22 mouse cellular contexts compared by ENCODE assay signal in genomic region chr4:99475701-99476218, GRCm38 (mm10).
DNase-seq lines count a peak whose midpoint lies in the region; ATAC-seq and TF ChIP-seq lines count a peak whose summit lies in the region.
"Had no signal": no experiment of that assay in that cellular context is flagged by ENCODE, and none has a peak within 500 bp of the region (broad histone marks: within the 10 kb centered on the region; RNA-seq: fewer than 3 reads in every experiment).

No protein-coding gene starts in this region.

- H3K9me3 ChIP-seq in forebrain, embryonic 11.5 days (ENCODE audit: control insufficient read depth, low read length): no peaks in the 10 kb centered on the region
- H3K9me3 ChIP-seq in forebrain, embryonic 10.5 days: no peaks in the 10 kb centered on the region
- H3K9me3 ChIP-seq in midbrain, embryonic 10.5 days (replicated peaks): no peaks in the 10 kb centered on the region
- no peaks in the 10 kb centered on the region for H3K9me3 ChIP-seq in midbrain, embryonic 14.5 days (ENCODE audit: control insufficient read depth, low read length)
- H3K9me3 ChIP-seq: embryonic facial prominence, embryonic 12.5 days; heart, embryonic 13.5 days; kidney, embryonic 15.5 days had no signal

- H3K9ac ChIP-seq in forebrain, embryonic 11.5 days (ENCODE audit: low read length): no peak overlapping the region; the same call in 1 of the 2 replicates
- no peak overlapping the region for H3K9ac ChIP-seq in midbrain, embryonic 14.5 days (replicated peaks; ENCODE audit: low read length)
- H3K9ac ChIP-seq: embryonic facial prominence, embryonic 12.5 days; heart, embryonic 13.5 days; kidney, embryonic 15.5 days; limb, embryonic 13.5 days; liver, embryonic 14.5 days had no signal

- no peaks in the 10 kb centered on the region for H3K36me3 ChIP-seq in forebrain, embryonic 11.5 days (ENCODE audit: control insufficient read depth, insufficient read depth, low read length)
- no peaks in the 10 kb centered on the region for H3K36me3 ChIP-seq in forebrain, embryonic 10.5 days (replicated peaks)
- H3K36me3 ChIP-seq in midbrain, embryonic 10.5 days: no peaks in the 10 kb centered on the region
- no peaks in the 10 kb centered on the region for H3K36me3 ChIP-seq in midbrain, embryonic 14.5 days (ENCODE audit: control insufficient read depth, insufficient read depth, low read length)
- H3K36me3 ChIP-seq: embryonic facial prominence, embryonic 12.5 days; G1E; heart, embryonic 13.5 days; kidney, embryonic 15.5 days; limb, embryonic 13.5 days had no signal

- H3K4me1 ChIP-seq in forebrain, embryonic 11.5 days (replicated peaks; ENCODE audit: control insufficient read depth, insufficient read depth, low read length): peaks cover 5% of the 10 kb centered on the region
- peaks cover 12% of the 10 kb centered on the region for H3K4me1 ChIP-seq in forebrain, embryonic 10.5 days
- peaks cover 9% of the 10 kb centered on the region for H3K4me1 ChIP-seq in midbrain, embryonic 10.5 days
- H3K4me1 ChIP-seq in midbrain, embryonic 14.5 days (ENCODE audit: control insufficient read depth, insufficient read depth, low read length): peaks cover 8% of the 10 kb centered on the region; the same call in 1 of the 2 replicates
- H3K4me1 ChIP-seq in lung, adult 2 months (ENCODE audit: control insufficient read depth, insufficient read depth, low read length): no peaks in the 10 kb centered on the region
- H3K4me1 ChIP-seq: embryonic facial prominence, embryonic 12.5 days; heart, embryonic 13.5 days; kidney, embryonic 15.5 days; megakaryocyte, embryonic 14.5 days had no signal

- no peak for TF ChIP-seq CTCF in lung, adult 2 months (IDR thresholded peaks at IDR 0.05; ENCODE audit: insufficient read depth, low read length)

- peak; percentile 56 for DNase-seq in forebrain, embryonic 11.5 days (ENCODE audit: low spot score)
- no peak for DNase-seq in forebrain, embryonic 10.5 days (ENCODE audit: extremely low spot score, low spot score)
- no peak for DNase-seq in midbrain, embryonic 10.5 days (ENCODE audit: low spot score)
- DNase-seq in midbrain, embryonic 14.5 days: no peak
- DNase-seq in forelimb bud, embryonic 11.5 days (ENCODE audit: low read depth, low spot score): peak; percentile 46
- DNase-seq in retina, embryonic 14.5 days (ENCODE audit: low spot score): peak; percentile 44
- no peak for DNase-seq in layer of hippocampus, postnatal 25 days (ENCODE audit: extremely low spot score in 1 of 2, low spot score in 1 of 2)
- no peak for DNase-seq in lung, adult 2 months
- DNase-seq: cerebellum, adult 11-12 months; cerebellum, postnatal 25 days; heart, postnatal 36 days; lung, postnatal 10 days; right cerebral cortex, postnatal 25 days had no signal

- TF ChIP-seq POLR2A in lung, adult 2 months (IDR thresholded peaks at IDR 0.05; ENCODE audit: borderline replicate concordance, extremely low read depth, low read depth, low read length): no peak

- H3K4me2 ChIP-seq in forebrain, embryonic 11.5 days (ENCODE audit: low read depth, low read length, severe bottlenecking): no peak overlapping the region
- no peak overlapping the region for H3K4me2 ChIP-seq in midbrain, embryonic 14.5 days (ENCODE audit: low read length)
- H3K4me2 ChIP-seq: embryonic facial prominence, embryonic 12.5 days; heart, embryonic 13.5 days; kidney, embryonic 15.5 days; limb, embryonic 13.5 days had no signal

- H3K27ac ChIP-seq in forebrain, embryonic 11.5 days (ENCODE audit: low read depth, low read length): no peak overlapping the region
- no peak overlapping the region; the same call in 1 of the 2 replicates for H3K27ac ChIP-seq in forebrain, embryonic 10.5 days
- H3K27ac ChIP-seq in midbrain, embryonic 10.5 days (replicated peaks): 0 out of 2 replicates have a peak overlapping the region, but pooled peaks have one; percentile 9
- no peak overlapping the region for H3K27ac ChIP-seq in midbrain, embryonic 14.5 days (replicated peaks; ENCODE audit: low read depth, low read length)
- H3K27ac ChIP-seq: embryonic facial prominence, embryonic 12.5 days; heart, embryonic 13.5 days; kidney, embryonic 15.5 days; limb, embryonic 13.5 days; liver, embryonic 14.5 days had no signal

- ATAC-seq in forebrain, embryonic 11.5 days (replicated peaks; ENCODE audit: low FRiP score): 0 out of 2 replicates have a peak, but pooled peaks have one; percentile 42
- no peak for ATAC-seq in midbrain, embryonic 14.5 days (ENCODE audit: low FRiP score, low TSS enrichment)
- ATAC-seq: CD4-positive, CD25-positive, alpha-beta regulatory T cell, adult 4 months; intestine, embryonic 16.5 days had no signal

- WGBS in forebrain, embryonic 11.5 days: 11% methylated on average over 11 of the region's 11 CpGs
- WGBS in forebrain, embryonic 10.5 days: 20% methylated on average over 11 of the region's 11 CpGs
- WGBS in midbrain, embryonic 10.5 days: 40% methylated on average over 11 of the region's 11 CpGs
- WGBS in midbrain, embryonic 14.5 days: 23% methylated on average over 11 of the region's 11 CpGs
- WGBS in lung, adult 2 months: 47% methylated on average over 11 of the region's 11 CpGs

- H3K27me3 ChIP-seq in forebrain, embryonic 11.5 days (ENCODE audit: control insufficient read depth, insufficient read depth, low read length): peaks cover 2% of the 10 kb centered on the region; the same call in 1 of the 2 replicates
- peaks cover 45% of the 10 kb centered on the region for H3K27me3 ChIP-seq in forebrain, embryonic 10.5 days (ENCODE audit: poor library complexity, severe bottlenecking)
- H3K27me3 ChIP-seq in midbrain, embryonic 10.5 days (ENCODE audit: low read depth, poor library complexity, severe bottlenecking): peaks cover 14% of the 10 kb centered on the region; the same call in 1 of the 2 replicates
- H3K27me3 ChIP-seq in midbrain, embryonic 14.5 days (ENCODE audit: control insufficient read depth, insufficient read depth, low read length): no peaks in the 10 kb centered on the region
- H3K27me3 ChIP-seq: heart, embryonic 13.5 days; kidney, embryonic 15.5 days; limb, embryonic 13.5 days; megakaryocyte, embryonic 14.5 days had no signal

- no peak overlapping the region for H3K4me3 ChIP-seq in forebrain, embryonic 11.5 days (ENCODE audit: low read depth, low read length)
- no peak overlapping the region for H3K4me3 ChIP-seq in forebrain, embryonic 10.5 days
- no peak overlapping the region for H3K4me3 ChIP-seq in midbrain, embryonic 10.5 days
- H3K4me3 ChIP-seq in midbrain, embryonic 14.5 days (replicated peaks; ENCODE audit: low read depth, low read length): no peak overlapping the region
- H3K4me3 ChIP-seq in lung, adult 2 months (replicated peaks; ENCODE audit: extremely low read depth, low read depth, low read length): no peak overlapping the region
- H3K4me3 ChIP-seq: embryonic facial prominence, embryonic 12.5 days; heart, embryonic 13.5 days; kidney, embryonic 15.5 days; limb, embryonic 13.5 days; megakaryocyte, embryonic 14.5 days had no signal

Comparison
In these comparisons a context has a peak if more than half of its experiments do, and no peak if none do; other contexts are left out.
1. DNase-seq: peak in forebrain, embryonic 11.5 days (single experiment), forelimb bud, embryonic 11.5 days (single experiment) and retina, embryonic 14.5 days (single experiment); none in forebrain, embryonic 10.5 days (single experiment), midbrain, embryonic 10.5 days (single experiment), midbrain, embryonic 14.5 days (single experiment), layer of hippocampus, postnatal 25 days (0 of 2) and lung, adult 2 months (single experiment).